Mouse (Mus musculus) MEL (cell line): ENCODE results near the gene Pcca. TPM values are rescaled to one million over a fixed set of nuclear protein-coding genes. Genes with fewer than 3 reads are reported as not detected.
A peak's percentile ranks its signal among the peaks of the same experiment; 100 is the strongest.

Source experiments
- DNase-seq: peaks from one replicate; pipeline ENCODE4 v3.0.0; 2011; ENCODE audit warnings: low read depth, low spot score
- H3K27ac ChIP-seq: 2 replicates; pipeline ENCODE4 v1.5.1; 2012; ENCODE audit warnings: low read depth, mild to moderate bottlenecking, control low read depth, low read length, moderate library complexity; ENCODE audit not compliant: control insufficient read depth
- H3K27me3 ChIP-seq, 2 experiments: fragments of 150-350 bp in 1 of 2; sonication (generic) in 1 of 2; 2 replicates each; pipeline ENCODE4 v1.6.1; 2012; ENCODE audit warnings: low read length in 2 of 2, mild to moderate bottlenecking in 2 of 2, improper control_type of control experiment in 1 of 2, moderate library complexity in 1 of 2; ENCODE audit not compliant: insufficient read depth in 2 of 2, control insufficient read depth in 1 of 2
- H3K36me3 ChIP-seq, 2 experiments: 2 replicates each; pipeline ENCODE4 v1.6.1; 2012 to 2014; ENCODE audit warnings: low read length in 2 of 2, improper control_type of control experiment in 1 of 2, inconsistent platforms in 1 of 2, mild to moderate bottlenecking in 1 of 2; ENCODE audit not compliant: insufficient read depth in 2 of 2, control insufficient read depth in 1 of 2
- H3K4me1 ChIP-seq, 2 experiments: fragments of 150-350 bp in 1 of 2; sonication (generic) in 1 of 2; 2 replicates each; pipeline ENCODE4 v1.6.1; 2012; ENCODE audit warnings: low read length in 2 of 2, improper control_type of control experiment in 1 of 2, mild to moderate bottlenecking in 1 of 2; ENCODE audit not compliant: insufficient read depth in 2 of 2, control insufficient read depth in 1 of 2
- H3K4me3 ChIP-seq, 2 experiments: fragments of 150-350 bp in 1 of 2; sonication (generic) in 1 of 2; 2 replicates each; pipeline ENCODE4 v1.5.1; 2012; ENCODE audit warnings: low read depth in 2 of 2, low read length in 2 of 2, mild to moderate bottlenecking in 2 of 2, moderate library complexity in 2 of 2, control low read depth in 1 of 2, improper control_type of control experiment in 1 of 2; ENCODE audit not compliant: control insufficient read depth in 1 of 2, insufficient read depth in 1 of 2
- H3K79me2 ChIP-seq: 2 replicates; pipeline ENCODE4 v1.6.1; 2012; ENCODE audit warnings: mild to moderate bottlenecking, low read length, moderate library complexity; ENCODE audit not compliant: control insufficient read depth, poor library complexity, insufficient read depth
- H3K9ac ChIP-seq: 2 replicates; pipeline ENCODE4 v1.6.1; 2012; ENCODE audit warnings: low read depth, mild to moderate bottlenecking, control low read depth, low read length, moderate library complexity; ENCODE audit not compliant: control insufficient read depth, poor library complexity, severe bottlenecking
- H3K9me3 ChIP-seq: fragments of 150-350 bp; sonication (generic); replicated peaks from 2 replicates; pipeline ENCODE4 v1.6.1; 2012; ENCODE audit warnings: mild to moderate bottlenecking, low read length, improper control_type of control experiment, moderate library complexity; ENCODE audit not compliant: insufficient read depth
- CHD1 ChIP-seq: IDR thresholded peaks from 2 replicates; pipeline ENCODE4 v1.6.1; 2012; ENCODE audit warnings: low read depth, mild to moderate bottlenecking, inconsistent platforms, low read length, improper control_type of control experiment
- CHD2 ChIP-seq: IDR thresholded peaks from 2 replicates; pipeline ENCODE4 v1.6.1; 2011; ENCODE audit warnings: low read length, improper control_type of control experiment
- ELF1 ChIP-seq: IDR thresholded peaks from 2 replicates; pipeline ENCODE4 v1.6.1; 2014; ENCODE audit warnings: low read depth, mild to moderate bottlenecking, inconsistent platforms, low read length, improper control_type of control experiment, moderate library complexity
- EP300 ChIP-seq, 2 experiments: IDR thresholded peaks; 2 replicates each; pipeline ENCODE4 v1.6.1; 2011; ENCODE audit warnings: improper control_type of control experiment in 2 of 2, low read length in 2 of 2, low read depth in 1 of 2, mild to moderate bottlenecking in 1 of 2
- ETS1 ChIP-seq: IDR thresholded peaks from 2 replicates; pipeline ENCODE4 v1.6.1; 2012; ENCODE audit warnings: low read depth, mild to moderate bottlenecking, inconsistent platforms, low read length, improper control_type of control experiment, moderate library complexity
- GATA1 ChIP-seq: IDR thresholded peaks from 2 replicates; pipeline ENCODE4 v1.6.1; 2011; ENCODE audit warnings: low read depth, low read length, improper control_type of control experiment
- HCFC1 ChIP-seq: IDR thresholded peaks from 2 replicates; pipeline ENCODE4 v1.6.1; 2012; ENCODE audit warnings: low read depth, mild to moderate bottlenecking, inconsistent platforms, low read length, improper control_type of control experiment, moderate library complexity
- MYB ChIP-seq: IDR thresholded peaks from 2 replicates; pipeline ENCODE4 v1.6.1; 2011; ENCODE audit warnings: mild to moderate bottlenecking, low read depth, low read length, improper control_type of control experiment
- MYC ChIP-seq: IDR thresholded peaks from 2 replicates; pipeline ENCODE4 v1.6.1; 2011; ENCODE audit warnings: low read depth, mild to moderate bottlenecking, low read length, improper control_type of control experiment, moderate library complexity
- NELFE ChIP-seq: IDR thresholded peaks from 2 replicates; pipeline ENCODE4 v1.6.1; 2011; ENCODE audit warnings: low read depth, low read length, improper control_type of control experiment
- NRF1 ChIP-seq: IDR thresholded peaks from 2 replicates; pipeline ENCODE4 v1.6.1; 2014; ENCODE audit warnings: low read depth, mild to moderate bottlenecking, inconsistent platforms, low read length, improper control_type of control experiment, moderate library complexity; ENCODE audit not compliant: poor library complexity, insufficient read depth, severe bottlenecking
- POLR2A ChIP-seq, 2 experiments: IDR thresholded peaks; 2 replicates each; pipeline ENCODE4 v1.6.1; 2011 to 2012; ENCODE audit warnings: low read length in 2 of 2, mild to moderate bottlenecking in 2 of 2, control low read depth in 1 of 2, improper control_type of control experiment in 1 of 2, low read depth in 1 of 2, moderate library complexity in 1 of 2; ENCODE audit not compliant: control insufficient read depth in 1 of 2, insufficient read depth in 1 of 2, poor library complexity in 1 of 2
- RAD21 ChIP-seq: IDR thresholded peaks from 2 replicates; pipeline ENCODE4 v1.6.1; 2011; ENCODE audit warnings: mild to moderate bottlenecking, low read depth, low read length, improper control_type of control experiment
- SIN3A ChIP-seq: IDR thresholded peaks from 2 replicates; pipeline ENCODE4 v1.6.1; 2012; ENCODE audit warnings: low read length, improper control_type of control experiment, inconsistent platforms
- TAL1 ChIP-seq: IDR thresholded peaks from 2 replicates; pipeline ENCODE4 v1.6.1; 2012; ENCODE audit warnings: mild to moderate bottlenecking, inconsistent platforms, low read length, moderate library complexity, mixed read lengths
- TBP ChIP-seq: IDR thresholded peaks from 2 replicates; pipeline ENCODE4 v1.8.0; 2011; ENCODE audit warnings: low read depth, low read length, improper control_type of control experiment
- TCF12 ChIP-seq: IDR thresholded peaks from 2 replicates; pipeline ENCODE4 v1.6.1; 2014; ENCODE audit warnings: low read depth, mild to moderate bottlenecking, inconsistent platforms, low read length, improper control_type of control experiment, moderate library complexity
- UBTF ChIP-seq: IDR thresholded peaks from 2 replicates; pipeline ENCODE4 v1.6.1; 2012; ENCODE audit warnings: low read depth, mild to moderate bottlenecking, inconsistent platforms, low read length, improper control_type of control experiment, moderate library complexity, borderline replicate concordance; ENCODE audit not compliant: insufficient read depth
- USF1 ChIP-seq: IDR thresholded peaks from 2 replicates; pipeline ENCODE4 v1.6.1; 2014; ENCODE audit warnings: low read depth, mild to moderate bottlenecking, inconsistent platforms, low read length, improper control_type of control experiment, moderate library complexity
- ZC3H11A ChIP-seq: IDR thresholded peaks from 2 replicates; pipeline ENCODE4 v1.6.1; 2012; ENCODE audit warnings: low read depth, mild to moderate bottlenecking, inconsistent platforms, low read length, improper control_type of control experiment
- ZKSCAN1 ChIP-seq: IDR thresholded peaks from 2 replicates; pipeline ENCODE4 v1.6.1; 2012; ENCODE audit warnings: low read depth, mild to moderate bottlenecking, inconsistent platforms, low read length, improper control_type of control experiment, moderate library complexity
- ZNF384 ChIP-seq: IDR thresholded peaks from 2 replicates; pipeline ENCODE4 v1.6.1; 2012; ENCODE audit warnings: low read depth, mild to moderate bottlenecking, inconsistent platforms, low read length, improper control_type of control experiment
- polyA plus RNA-seq, 2 experiments: library from polyadenylated mRNA; stranded (reverse) in 1 of 2; unstranded in 1 of 2; fragments of >175 nt in 1 of 2; fragments of >200 nt in 1 of 2; gene quantifications; 2 replicates each; pipeline versions ENCODE4 v1.2.1 to v1.2.4; 2012; ENCODE audit warnings: low replicate concordance in 2 of 2, low read depth in 1 of 2; ENCODE audit not compliant: insufficient read length in 2 of 2, insufficient read depth in 1 of 2, missing spikeins in 1 of 2
- total RNA-seq: library from RNA; depleted of rRNA; stranded (reverse); fragments of 300-350 nt; gene quantifications from 2 replicates; pipeline ENCODE4 v1.2.3, GENCODE M21; 2012

The Pcca gene
- total and polyA plus RNA-seq, 3 experiments: 21.2 to 22.7 TPM; not detected in 1

- peaks cover 17 to 23% of the 10 kb centered on the region in 2 experiments for H3K4me1 ChIP-seq
These were observed 331.5 kb downstream of the Pcca start for GRCm38 (mm10) chr14:122865462-122866129.

GRCm38 (mm10) chr14:122867531-122868285 is 333.6 kb downstream of the Pcca start:
- Histone ChIP-seq H3K9me3 (no peaks in the 10 kb centered on the region), H3K4me1 (peaks cover 17 to 23% of the 10 kb centered on the region in 2 experiments), H3K27ac (no peak overlapping the region), H3K27me3 (no peaks in the 10 kb centered on the region), H3K36me3 (peaks cover 0 to 30% of the 10 kb centered on the region in 2 experiments; a peak in 2 of 4 replicates), H3K4me3 (no peak overlapping the region), H3K79me2 (no peaks in the 10 kb centered on the region), H3K9ac (no peak overlapping the region)
- TF ChIP-seq ZC3H11A: no peak
- no peak for TF ChIP-seq TBP
- no peak for TF ChIP-seq POLR2A (IDR thresholded peaks at IDR 0.05; ENCODE audit: control insufficient read depth in 1 of 2, insufficient read depth in 1 of 2, low read depth in 1 of 2, low read length in 2 of 2, poor library complexity in 1 of 2)
- no peak for TF ChIP-seq ETS1
- peak; percentile 72 for TF ChIP-seq ZNF384
- no peak for TF ChIP-seq ZKSCAN1
- TF ChIP-seq NRF1: no peak
- DNase-seq: no peak

More at GRCm38 (mm10) chr14:122865462-122866129, 331.5 kb downstream of the Pcca start:
- Histone ChIP-seq H3K9ac (peak overlapping the region; percentile 15; the same call in 1 of the 2 replicates), H3K36me3 (peaks cover 0 to 30% of the 10 kb centered on the region in 2 experiments; a peak in 2 of 4 replicates), H3K79me2 (no peaks in the 10 kb centered on the region), H3K27me3 (no peaks in the 10 kb centered on the region), H3K27ac (peak overlapping the region; percentile 59), H3K9me3 (no peaks in the 10 kb centered on the region), H3K4me3 (peak overlapping the region in 1 of 2 experiments; percentile 43; a peak in 2 of 4 replicates)
- DNase-seq: peak; percentile 83
- TF ChIP-seq CHD1: 0 out of 2 replicates have a peak, but pooled peaks have one; percentile 14
- no peak for TF ChIP-seq NELFE
- no peak for TF ChIP-seq TBP
- peak; percentile 23; the same call in 1 of the 2 replicates for TF ChIP-seq TAL1
- no peak for TF ChIP-seq RAD21
- TF ChIP-seq HCFC1: no peak
- no peak for TF ChIP-seq MYC
- no peak for TF ChIP-seq UBTF
- peak; percentile 56 for TF ChIP-seq GATA1
- 0 out of 2 replicates have a peak, but pooled peaks have one; percentile 29 for TF ChIP-seq ELF1
- peak; percentile 56 to 84; a peak in 3 of 4 replicates for TF ChIP-seq EP300 (IDR thresholded peaks at IDR 0.05; ENCODE audit: low read depth in 1 of 2, low read length in 2 of 2)
- TF ChIP-seq SIN3A: 0 out of 2 replicates have a peak, but pooled peaks have one; percentile 21
- TF ChIP-seq ZKSCAN1: no peak
- 0 out of 2 replicates have a peak, but pooled peaks have one; percentile 2 for TF ChIP-seq TCF12
- TF ChIP-seq CHD2: no peak
- no peak for TF ChIP-seq USF1
- peak; percentile 88 for TF ChIP-seq MYB
